Mouse (Mus musculus) midbrain, embryonic 14.5 days (tissue): Measurements from ENCODE around the gene Klhdc8a. TPM values are rescaled to one million over a fixed set of nuclear protein-coding genes. Genes with fewer than 3 reads are reported as not detected.
A peak's percentile ranks its signal among the peaks of the same experiment; 100 is the strongest.
"Not testable (repeated sequence)": the region's sequence is repeated elsewhere in the genome, so short reads cannot be mapped to it uniquely, and the experiment has no call there.

Source experiments
- ATAC-seq: fragments of 200-750 bp; cut with Nextera tagmentation; 2 replicates; pipeline ENCODE4 v1.8.0; 2017; ENCODE audit warnings: moderate number of reproducible peaks, moderate library complexity; ENCODE audit not compliant: low FRiP score, low TSS enrichment
- DNase-seq: peaks from one replicate; pipeline ENCODE4 v3.0.0-alpha.2; 2015
- H3K27ac ChIP-seq: fragments of 300-500 bp; sonication (generic); replicated peaks from 2 replicates; pipeline ENCODE4 v1.5.1; 2014; ENCODE audit warnings: mild to moderate bottlenecking, low read depth, low read length, moderate library complexity
- H3K27me3 ChIP-seq: fragments of 300-500 bp; sonication (generic); 2 replicates; pipeline ENCODE4 v1.6.1; 2014; ENCODE audit warnings: low read length, control low read depth, mixed read lengths; ENCODE audit not compliant: control insufficient read depth, insufficient read depth
- H3K36me3 ChIP-seq: fragments of 300-500 bp; sonication (generic); 2 replicates; pipeline ENCODE4 v1.6.1; 2014; ENCODE audit warnings: low read length, control low read depth; ENCODE audit not compliant: control insufficient read depth, insufficient read depth
- H3K4me1 ChIP-seq: fragments of 300-500 bp; sonication (generic); 2 replicates; pipeline ENCODE4 v1.6.1; 2014; ENCODE audit warnings: mild to moderate bottlenecking, antibody characterized with exemption, low read length, control low read depth; ENCODE audit not compliant: control insufficient read depth, insufficient read depth
- H3K4me2 ChIP-seq: fragments of 300-500 bp; sonication (generic); 2 replicates; pipeline ENCODE4 v1.6.1; 2014; ENCODE audit warnings: mild to moderate bottlenecking, low read length, moderate library complexity
- H3K4me3 ChIP-seq: fragments of 300-500 bp; sonication (generic); replicated peaks from 2 replicates; pipeline ENCODE4 v1.5.1; 2014; ENCODE audit warnings: low read depth, low read length
- H3K9ac ChIP-seq: fragments of 300-500 bp; sonication (generic); replicated peaks from 2 replicates; pipeline ENCODE4 v1.6.1; 2014; ENCODE audit warnings: mild to moderate bottlenecking, low read length, moderate library complexity
- H3K9me3 ChIP-seq: fragments of 300-500 bp; sonication (generic); 2 replicates; pipeline ENCODE4 v1.6.1; 2016; ENCODE audit warnings: low read length, control low read depth, mixed read lengths; ENCODE audit not compliant: control insufficient read depth
- WGBS: fragments of 180-500 bp; shearing (Covaris S2); extraction: QIAGEN DNeasy Blood & Tissue Kit; methylation state at CpG from one replicate; pipeline ENCODE4 v1.1.7; 2014; 5-methylcytosine and 5-hydroxymethylcytosine counted together
- polyA plus RNA-seq: library from polyadenylated mRNA; unstranded; fragments of >200 nt; fragmentation: Nextera tagmentation; extraction: Ambion mirVana; gene quantifications from 2 replicates; pipeline ENCODE4 v1.2.1, GENCODE M21; 2014

Gene Klhdc8a
- polyA plus RNA-seq, 1 experiment from 2014 or later, result 10.1 TPM

- Histone ChIP-seq H3K27me3 (no peaks in the 10 kb centered on the region), H3K27ac (no peak overlapping the region), H3K9me3 (no peaks in the 10 kb centered on the region), H3K36me3 (no peaks in the 10 kb centered on the region), H3K4me3 (no peak overlapping the region), H3K9ac (no peak overlapping the region), H3K4me2 (no peak overlapping the region), H3K4me1 (peaks cover 8% of the 10 kb centered on the region)
- DNase-seq (no peak), ATAC-seq (no peak)
- 72% methylated on average over 2 of the region's 2 CpGs for WGBS
Measured at GRCm38 (mm10) chr1:132267959-132268358, 30.5 kb upstream of the Klhdc8a start.

GRCm38 (mm10) chr1:132268418-132269060 is 29.9 kb upstream of the Klhdc8a start:
- no peak for ATAC-seq
- Histone ChIP-seq H3K27ac (no peak overlapping the region), H3K4me3 (no peak overlapping the region), H3K9me3 (no peaks in the 10 kb centered on the region), H3K4me2 (no peak overlapping the region), H3K36me3 (no peaks in the 10 kb centered on the region), H3K27me3 (no peaks in the 10 kb centered on the region), H3K4me1 (peaks cover 8% of the 10 kb centered on the region), H3K9ac (no peak overlapping the region)
- DNase-seq, result no peak
- WGBS, result 63% methylated on average over 7 of the region's 7 CpGs

- DNase-seq (no peak), ATAC-seq (no peak)
- Histone ChIP-seq H3K27ac (no peak overlapping the region), H3K9me3 (no peaks in the 10 kb centered on the region), H3K27me3 (no peaks in the 10 kb centered on the region), H3K4me3 (no peak overlapping the region), H3K4me2 (no peak overlapping the region), H3K36me3 (no peaks in the 10 kb centered on the region), H3K4me1 (peaks cover 8% of the 10 kb centered on the region), H3K9ac (no peak overlapping the region)
- 48% methylated on average over 3 of the region's 3 CpGs for WGBS
Measured at GRCm38 (mm10) chr1:132271237-132271636, 27.2 kb upstream of the Klhdc8a start.

GRCm38 (mm10) chr1:132276694-132277093 is 21.7 kb upstream of the Klhdc8a start:
- no peaks in the 10 kb centered on the region for H3K27me3 ChIP-seq
- ATAC-seq (no peak), DNase-seq (no peak)
- no peaks in the 10 kb centered on the region for H3K36me3 ChIP-seq
- H3K4me3 ChIP-seq, result no peak overlapping the region
- H3K9ac ChIP-seq, result no peak overlapping the region
- H3K27ac ChIP-seq, result no peak overlapping the region
- H3K4me1 ChIP-seq, result peaks cover 7% of the 10 kb centered on the region
- 78% methylated on average over 3 of the region's 3 CpGs for WGBS
- no peaks in the 10 kb centered on the region for H3K9me3 ChIP-seq
- no peak overlapping the region for H3K4me2 ChIP-seq

GRCm38 (mm10) chr1:132277124-132277523 is 21.3 kb upstream of the Klhdc8a start:
- Histone ChIP-seq H3K27me3 (no peaks in the 10 kb centered on the region), H3K27ac (no peak overlapping the region), H3K4me3 (no peak overlapping the region), H3K9me3 (no peaks in the 10 kb centered on the region), H3K36me3 (no peaks in the 10 kb centered on the region), H3K4me1 (peaks cover 11% of the 10 kb centered on the region), H3K9ac (no peak overlapping the region), H3K4me2 (no peak overlapping the region)
- DNase-seq (no peak), ATAC-seq (no peak)
- WGBS, result 67% methylated on average over 6 of the region's 6 CpGs

GRCm38 (mm10) chr1:132280636-132281035 is 17.8 kb upstream of the Klhdc8a start:
- not testable (repeated sequence) for H3K9ac ChIP-seq, H3K4me2 ChIP-seq, H3K27me3 ChIP-seq, H3K4me3 ChIP-seq, ATAC-seq, H3K9me3 ChIP-seq, H3K36me3 ChIP-seq, DNase-seq, H3K27ac ChIP-seq
- 71% methylated on average over 6 of the region's 6 CpGs for WGBS
- peaks cover 32% of the 10 kb centered on the region for H3K4me1 ChIP-seq

- Histone ChIP-seq H3K4me3 (no peak overlapping the region), H3K4me2 (peak overlapping the region; percentile 19), H3K27ac (peak overlapping the region; percentile 60), H3K9ac (no peak overlapping the region), H3K4me1 (peaks cover 32% of the 10 kb centered on the region), H3K36me3 (no peaks in the 10 kb centered on the region), H3K9me3 (no peaks in the 10 kb centered on the region), H3K27me3 (no peaks in the 10 kb centered on the region)
- ATAC-seq (0 out of 2 replicates have a peak, but pooled peaks have one; percentile 48), DNase-seq (peak; percentile 63)
- 4% methylated on average over 8 of the region's 8 CpGs for WGBS
Measured at GRCm38 (mm10) chr1:132281523-132282176, 16.8 kb upstream of the Klhdc8a start.

GRCm38 (mm10) chr1:132282177-132282536 is 16.3 kb upstream of the Klhdc8a start:
- H3K4me3 ChIP-seq, result no peak overlapping the region
- no peak for DNase-seq
- H3K36me3 ChIP-seq, result no peaks in the 10 kb centered on the region
- 0 out of 2 replicates have a peak, but pooled peaks have one; percentile 9 for ATAC-seq
- peaks cover 32% of the 10 kb centered on the region for H3K4me1 ChIP-seq
- no peak overlapping the region for H3K4me2 ChIP-seq
- H3K9me3 ChIP-seq, result no peaks in the 10 kb centered on the region
- no peaks in the 10 kb centered on the region for H3K27me3 ChIP-seq
- no peak overlapping the region for H3K9ac ChIP-seq
- 81% methylated on average over 2 of the region's 2 CpGs for WGBS
- H3K27ac ChIP-seq, result peak overlapping the region; percentile 72

- no peaks in the 10 kb centered on the region for H3K27me3 ChIP-seq
- DNase-seq (peak; percentile 78), ATAC-seq (peak; percentile 47)
- H3K36me3 ChIP-seq, result no peaks in the 10 kb centered on the region
- H3K9ac ChIP-seq, result no peak overlapping the region
- no peak overlapping the region for H3K4me3 ChIP-seq
- peak overlapping the region; percentile 72 for H3K27ac ChIP-seq
- WGBS, result 9% methylated on average over 13 of the region's 13 CpGs
- H3K9me3 ChIP-seq, result no peaks in the 10 kb centered on the region
- peaks cover 39% of the 10 kb centered on the region for H3K4me1 ChIP-seq
- H3K4me2 ChIP-seq, result 0 out of 2 replicates have a peak overlapping the region, but pooled peaks have one; percentile 6
Measured at GRCm38 (mm10) chr1:132283018-132283417, 15.4 kb upstream of the Klhdc8a start.
